Mouse (Mus musculus) regulatory T cell (primary cell): ENCODE measurements around the gene Gm20379.

Experiments
- in situ Hi-C: fragments of 300-600 bp; cut with MboI, MseI; formaldehyde crosslinking; loops from one replicate; pipeline ENCODE4 v1.15.1; 2025; ENCODE audit warnings: high pct_unique_total_duplicates

Gm20379 gene

DNA sequence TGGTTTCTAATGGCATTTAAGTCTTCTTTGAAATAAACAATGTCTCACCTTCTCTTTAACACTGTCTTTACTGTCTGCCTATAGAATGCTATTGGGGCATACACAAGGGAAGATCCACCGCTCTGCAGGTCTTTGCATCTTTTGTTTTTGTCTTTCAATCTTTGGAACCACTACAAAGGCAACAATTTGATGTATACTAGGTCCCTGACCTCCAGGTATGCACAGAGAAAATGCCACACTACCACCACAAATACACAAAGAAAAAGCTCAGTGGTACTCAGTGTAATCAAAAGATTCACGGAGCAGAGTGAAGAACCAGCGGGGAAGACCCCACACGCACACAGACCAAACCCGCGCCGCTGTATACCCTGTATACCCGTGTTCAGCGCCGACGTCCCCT is at the start of gene Gm20379:
Gene Gm20379 (plus strand): TSS at position 301 of the 400 bp plus-strand sequence.
- in situ Hi-C loops, result no loop called here

DNA sequence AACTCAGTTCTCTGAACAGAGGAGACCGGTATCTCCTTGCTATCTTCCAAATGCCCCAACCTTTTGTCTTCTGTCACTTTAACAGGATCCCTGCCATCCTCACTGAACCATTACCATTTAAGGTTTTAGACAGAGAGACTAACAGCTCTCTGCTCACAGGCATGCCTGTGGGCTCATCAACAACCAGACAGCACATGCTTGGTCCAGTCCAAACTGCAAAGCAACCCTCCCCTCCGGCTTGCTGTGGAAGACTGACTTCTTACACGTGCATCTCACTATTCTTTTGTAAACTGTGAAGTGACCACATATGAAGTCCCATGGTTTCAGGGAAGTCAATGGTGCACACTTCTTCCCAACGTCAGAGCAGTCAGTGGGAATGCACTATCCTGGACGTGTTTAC is 44.5 kb upstream of the Gm20379 start:
- in situ Hi-C loops, result loop anchor here (5.0 kb wide), 1 partner anchor 81 kb away; no protein-coding TSS in a partner anchor

DNA sequence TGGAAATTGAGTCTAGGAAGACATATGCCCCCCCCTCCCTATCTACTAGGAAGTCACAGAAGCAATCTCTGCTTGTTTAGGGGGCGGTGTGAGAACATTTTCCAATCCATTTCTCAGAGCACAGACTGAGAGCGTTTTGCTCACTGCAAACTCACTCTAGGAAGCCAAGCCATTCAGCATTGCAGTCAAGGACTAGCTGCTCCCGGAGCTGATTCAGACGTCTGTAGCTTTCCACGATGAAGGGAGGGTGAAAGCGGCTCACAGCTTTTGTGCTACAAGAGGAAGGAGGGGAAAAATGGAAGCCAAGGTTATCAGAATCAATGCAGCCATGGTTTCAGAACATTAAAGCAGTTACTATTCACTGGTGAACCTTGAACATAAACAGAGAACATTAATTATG is 42.2 kb upstream of the Gm20379 start:
- in situ Hi-C loops, result loop anchor here (5.0 kb wide), 1 partner anchor 79 kb away; no protein-coding TSS in a partner anchor

DNA sequence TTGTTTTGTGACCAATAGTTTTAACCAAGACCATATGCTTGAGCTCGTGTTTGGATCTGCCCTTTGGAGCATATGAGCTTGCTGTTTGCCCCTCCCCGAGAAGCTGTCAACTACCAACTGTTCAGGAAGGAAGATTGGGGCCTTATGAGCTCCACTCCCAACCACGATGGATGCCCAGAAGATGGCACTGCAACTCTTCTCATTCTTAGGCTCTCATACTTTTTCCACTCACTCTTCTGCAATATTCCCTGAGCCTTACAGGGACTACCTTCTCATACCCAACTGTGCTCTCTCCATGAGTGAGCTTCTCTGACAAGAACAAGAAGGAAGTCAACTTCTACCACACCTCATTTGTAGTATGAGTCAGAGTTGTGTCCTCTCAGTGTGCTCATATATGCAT is 38.7 kb upstream of the Gm20379 start:
- in situ Hi-C loops, result no loop called here

DNA sequence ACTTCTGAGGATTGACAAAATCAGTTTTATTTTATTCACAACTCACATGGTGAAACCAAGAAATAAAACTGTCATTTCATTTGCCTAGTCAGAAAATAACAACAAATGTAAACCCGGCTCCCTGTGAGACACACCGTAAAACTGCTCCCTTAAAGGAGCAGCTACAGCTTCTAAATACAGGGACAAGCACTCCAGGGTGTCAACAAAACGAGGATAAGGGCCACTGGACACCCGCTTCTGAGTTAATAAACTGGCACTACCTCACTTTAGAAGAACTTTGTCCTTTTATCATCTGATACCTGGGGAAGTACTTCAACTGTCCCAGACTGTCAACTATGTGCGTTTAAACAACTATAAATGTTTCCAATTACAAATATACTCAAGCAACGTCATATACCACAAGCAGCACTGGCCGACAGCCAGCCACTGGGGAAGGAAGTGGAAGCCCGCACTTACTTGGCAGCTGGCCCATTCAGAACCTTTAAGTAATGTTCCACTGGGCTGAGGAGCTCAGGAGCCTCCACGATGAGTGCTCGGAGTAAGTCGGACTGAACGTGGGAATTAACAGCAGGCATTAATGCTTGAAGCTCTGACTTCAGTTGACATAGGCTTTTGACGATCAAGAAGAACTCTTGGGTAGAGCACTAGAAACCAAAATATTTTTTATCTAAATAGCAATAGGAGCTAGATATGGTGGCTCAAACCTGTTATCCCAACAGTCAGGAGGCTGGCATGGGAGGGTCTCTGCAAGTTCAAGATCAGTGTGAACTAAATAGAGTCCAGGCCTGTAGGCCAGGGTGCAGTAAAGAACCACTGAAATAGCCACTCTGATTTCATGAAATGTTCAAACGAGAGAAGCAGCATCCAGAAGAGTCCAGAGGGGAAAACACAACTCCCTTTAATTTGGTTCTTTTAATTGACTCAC is 31.2 kb upstream of the Gm20379 start:
- in situ Hi-C loops, result no loop called here

DNA sequence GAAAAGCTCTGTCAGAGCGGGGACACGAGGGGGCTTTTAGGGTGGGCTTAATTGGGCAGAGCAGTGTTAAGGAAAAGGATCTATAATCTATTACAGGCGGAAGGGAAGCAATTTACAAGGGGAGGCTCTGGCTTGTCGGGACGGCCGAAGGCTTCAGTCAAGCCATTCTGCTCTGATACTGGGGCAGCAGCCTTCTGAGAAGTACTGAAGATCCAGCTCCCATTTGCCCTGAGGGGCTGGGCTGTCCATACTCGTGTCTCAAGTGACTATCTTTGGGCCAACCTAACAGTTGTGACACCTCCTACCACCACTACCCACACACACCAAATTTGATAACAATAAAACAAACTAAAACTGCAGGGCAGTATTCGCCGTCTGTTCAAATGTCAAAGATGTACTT is 30.5 kb upstream of the Gm20379 start:
- in situ Hi-C loops, result no loop called here

DNA sequence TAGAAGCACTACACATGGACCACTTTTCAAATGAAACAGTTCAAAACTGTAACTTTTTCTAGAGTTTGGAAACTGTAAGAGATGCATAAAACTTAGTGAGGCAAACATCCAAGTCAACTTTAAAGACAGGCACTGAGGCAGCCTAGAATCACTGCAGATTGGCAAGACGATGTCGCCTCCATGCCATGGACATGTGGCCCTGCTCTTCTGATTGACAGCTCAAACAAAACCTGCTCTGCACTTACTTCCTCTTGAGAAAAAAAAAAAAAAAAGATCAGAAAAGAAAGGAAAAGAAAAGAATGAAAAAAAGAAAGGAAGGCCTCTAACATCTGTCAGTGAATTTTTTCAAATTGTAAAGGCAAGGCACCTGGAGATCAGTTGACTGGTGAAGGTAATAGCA is 28.8 kb upstream of the Gm20379 start:
- in situ Hi-C loops, result no loop called here

DNA sequence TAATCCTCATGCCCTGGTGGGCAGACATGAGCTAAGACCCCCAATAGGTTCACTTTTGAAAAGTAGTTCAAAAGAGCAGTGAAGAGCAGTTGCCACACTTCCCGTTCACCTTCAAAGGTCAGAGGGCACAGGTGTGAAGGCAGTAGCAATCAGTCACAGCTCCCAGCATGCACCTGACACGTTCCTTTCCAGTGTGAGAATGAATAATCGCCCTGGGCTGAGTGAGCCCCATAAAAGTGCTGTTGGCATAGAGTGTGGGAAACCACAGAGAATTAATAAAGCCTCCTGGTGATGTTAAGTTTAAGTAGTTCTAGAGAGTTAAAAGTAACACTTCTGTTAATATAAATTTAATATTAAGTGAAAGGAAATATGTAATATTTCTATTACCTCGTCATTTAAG is 14.2 kb upstream of the Gm20379 start:
- in situ Hi-C loops, result no loop called here

DNA sequence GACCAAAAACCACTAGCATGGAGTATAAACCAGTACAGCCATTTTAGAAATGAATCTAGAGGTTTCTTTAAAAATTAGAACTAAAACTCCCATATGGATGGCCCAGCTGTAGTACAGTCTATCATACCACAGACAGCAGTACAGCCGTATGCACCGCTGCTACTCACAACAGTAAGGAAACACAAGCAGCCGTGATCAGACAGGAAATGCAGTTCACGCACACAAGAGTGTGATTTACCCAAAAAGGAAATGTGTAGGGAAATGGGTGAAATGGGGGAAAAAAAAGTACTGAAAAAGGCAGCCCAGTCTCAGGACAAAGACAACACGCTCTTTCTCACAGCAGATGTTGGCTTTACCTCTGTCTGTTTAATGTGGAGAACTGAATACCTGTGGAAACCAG is 11.9 kb upstream of the Gm20379 start:
- in situ Hi-C loops, result no loop called here

DNA sequence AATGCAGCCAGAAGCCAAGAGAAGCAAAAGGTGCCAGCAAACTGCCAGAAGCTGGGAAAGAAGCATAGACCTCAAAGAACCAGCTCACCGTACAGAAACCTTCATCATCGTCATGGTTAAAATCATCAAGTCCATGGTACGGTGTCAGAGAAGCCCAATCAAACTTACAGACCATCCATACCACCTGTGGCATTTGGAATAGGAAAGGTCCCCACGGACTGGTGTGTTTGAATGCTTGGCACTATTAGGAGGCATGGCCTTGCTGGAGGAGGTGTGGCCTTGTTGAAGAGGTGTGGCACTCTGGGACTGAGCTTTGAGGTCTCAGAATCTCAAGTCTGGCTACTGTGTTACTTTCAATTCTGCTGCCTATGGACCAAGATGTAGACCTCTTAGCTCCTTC is 9.3 kb upstream of the Gm20379 start:
- in situ Hi-C loops, result no loop called here

DNA sequence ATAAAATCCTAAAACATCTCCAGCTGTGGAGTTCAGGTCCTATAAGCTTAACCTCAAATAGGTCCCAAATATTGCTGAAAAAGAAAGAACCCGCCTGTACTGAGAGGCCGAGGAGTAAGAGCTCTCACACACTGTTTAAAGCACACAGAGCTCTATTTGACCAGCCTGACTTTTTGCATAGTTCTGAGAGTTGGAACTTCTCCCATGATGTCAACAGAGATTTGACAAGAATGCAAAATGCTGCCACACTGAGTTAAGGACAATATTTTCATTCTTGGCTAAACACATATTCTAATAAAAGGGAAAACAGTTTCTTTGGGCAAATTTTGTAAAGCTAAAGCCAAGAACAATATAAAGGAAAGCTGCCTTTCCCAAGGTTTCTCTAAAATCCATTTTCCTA is 8.8 kb upstream of the Gm20379 start:
- in situ Hi-C loops, result no loop called here

DNA sequence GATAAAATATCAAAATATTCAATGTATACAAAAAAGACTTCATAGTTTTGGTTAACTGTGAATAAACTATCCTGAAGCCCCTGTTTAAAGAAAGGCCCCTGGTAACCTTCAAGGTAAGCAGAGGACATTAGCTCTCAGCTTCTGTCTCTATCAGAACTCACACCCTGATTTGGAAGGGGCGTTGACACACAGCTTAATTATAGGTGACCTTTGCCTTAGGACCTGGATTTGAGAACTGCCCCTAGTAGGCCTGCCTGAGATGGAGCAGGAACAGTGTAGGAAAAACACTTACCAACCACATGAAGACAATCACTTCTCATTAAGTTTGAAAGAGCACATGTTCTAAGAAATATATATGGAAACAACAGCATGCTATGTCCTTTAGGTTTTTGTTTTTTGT is 6.3 kb upstream of the Gm20379 start:
- in situ Hi-C loops, result no loop called here

DNA sequence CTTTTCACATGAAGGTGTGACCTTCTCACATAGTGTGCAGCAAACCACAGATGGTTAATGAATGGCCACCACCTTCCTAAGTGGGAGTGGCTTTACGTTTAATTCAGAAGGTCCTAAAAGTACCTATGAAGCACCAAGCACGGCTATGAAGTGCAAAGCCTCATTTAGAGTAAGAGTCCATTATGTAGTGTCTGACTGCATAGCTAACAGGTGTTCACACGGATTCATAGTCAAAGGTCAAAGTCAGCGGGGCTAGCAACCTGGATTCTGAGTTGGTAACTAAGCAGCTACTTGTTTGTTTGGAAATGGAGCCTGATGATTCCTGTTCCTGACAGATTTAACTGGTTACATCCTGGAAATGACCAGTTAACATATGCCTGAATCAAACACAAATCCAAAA is 4.0 kb upstream of the Gm20379 start:
- in situ Hi-C loops, result no loop called here

DNA sequence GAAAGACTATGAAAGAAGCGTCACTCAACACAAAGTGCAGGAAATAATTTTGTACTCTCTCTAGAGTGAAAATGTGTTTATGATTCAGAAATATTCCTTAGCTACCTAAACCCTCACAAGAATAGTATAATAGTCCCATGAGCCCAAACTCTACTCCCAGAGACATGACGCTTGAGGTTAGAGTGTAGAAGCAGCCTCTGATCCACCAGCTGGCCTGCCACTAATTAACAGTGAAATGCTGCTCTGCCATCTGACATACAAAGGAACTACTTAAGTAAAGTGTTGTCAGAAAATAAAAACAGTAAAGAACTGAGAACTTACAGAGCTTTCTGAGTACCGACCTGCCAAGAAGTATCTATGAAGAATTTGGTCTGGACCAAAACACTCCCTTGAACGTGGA is 3.3 kb upstream of the Gm20379 start:
- in situ Hi-C loops, result no loop called here

DNA sequence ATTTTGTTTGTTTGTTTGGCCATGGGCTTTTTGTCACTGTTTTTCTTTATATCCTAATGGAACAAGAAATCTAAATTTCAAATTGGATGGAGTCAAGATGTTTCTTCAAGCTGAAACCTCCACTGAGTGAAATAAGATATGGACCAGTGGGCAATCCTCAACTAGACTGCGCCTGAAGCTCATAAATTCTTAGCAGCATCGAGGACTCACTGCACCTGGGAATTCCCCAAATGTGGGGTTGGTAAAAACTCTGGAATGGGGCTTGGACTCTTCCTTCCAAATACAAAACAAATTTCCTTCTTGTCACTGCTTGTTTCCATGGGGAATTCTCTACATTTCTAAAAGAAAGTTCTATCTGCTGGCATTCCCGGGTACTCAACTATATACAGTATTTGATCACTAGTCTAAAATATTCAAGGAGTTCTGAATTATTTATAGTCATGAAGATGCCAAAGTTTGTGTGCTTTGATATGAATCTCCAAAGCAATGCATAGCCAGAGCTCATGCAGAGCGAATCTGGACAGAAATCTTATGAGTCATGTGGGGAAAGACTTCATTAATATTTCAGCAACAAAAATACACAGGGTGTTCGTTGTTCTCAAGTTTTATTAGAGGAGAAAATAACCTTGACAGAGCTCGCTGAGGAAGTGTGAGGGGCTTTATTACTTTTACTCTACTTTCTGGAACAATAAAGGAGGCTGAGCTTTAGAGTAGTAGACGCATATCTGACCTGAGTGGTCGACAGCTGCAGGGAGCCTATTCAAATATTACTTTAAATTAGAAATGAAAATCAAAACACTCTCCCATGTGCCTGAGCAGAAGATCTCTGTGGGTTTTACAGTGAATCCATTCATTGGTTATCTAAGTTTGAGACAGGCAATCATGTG is 2.5 kb upstream of the Gm20379 start:
- in situ Hi-C loops, result no loop called here

DNA sequence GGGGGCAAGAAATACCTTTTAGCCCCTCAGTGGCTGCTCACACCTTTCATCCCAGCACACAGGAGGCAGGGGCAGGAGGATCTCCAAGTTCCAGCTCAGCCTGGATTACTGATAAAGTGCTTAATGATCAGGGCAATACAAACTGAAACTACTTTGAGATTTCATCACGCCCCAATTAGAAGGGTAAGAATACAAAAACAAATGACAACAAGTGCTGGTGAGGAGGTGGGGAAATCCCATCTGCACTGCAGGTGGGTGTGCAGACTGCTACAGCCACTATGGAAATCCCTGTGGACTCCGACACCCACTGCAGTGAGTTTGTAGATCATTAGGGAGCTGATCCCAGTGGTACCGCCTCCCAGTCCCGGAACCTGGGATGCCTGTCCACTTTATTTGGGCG is 1.5 kb upstream of the Gm20379 start:
- in situ Hi-C loops, result no loop called here

DNA sequence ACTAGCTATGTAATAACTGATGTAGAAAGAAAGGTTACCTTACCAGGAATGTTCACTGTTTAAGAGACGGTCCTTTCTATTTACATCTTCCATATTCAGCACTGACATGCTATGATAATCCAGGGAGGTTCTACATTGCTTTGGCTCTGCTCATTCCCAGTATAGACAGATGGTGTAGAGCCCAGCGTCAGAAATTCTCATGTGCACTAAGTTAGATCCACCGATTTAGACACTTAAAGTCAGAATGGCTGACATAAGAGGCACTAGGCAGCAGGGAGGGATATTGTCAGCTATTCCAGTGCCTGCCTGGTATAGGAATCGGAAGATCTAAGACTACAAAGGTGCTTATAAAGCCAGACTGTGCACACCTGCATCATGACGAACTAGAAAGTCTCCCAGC is 8.8 kb downstream of the Gm20379 start:
- in situ Hi-C loops, result no loop called here

DNA sequence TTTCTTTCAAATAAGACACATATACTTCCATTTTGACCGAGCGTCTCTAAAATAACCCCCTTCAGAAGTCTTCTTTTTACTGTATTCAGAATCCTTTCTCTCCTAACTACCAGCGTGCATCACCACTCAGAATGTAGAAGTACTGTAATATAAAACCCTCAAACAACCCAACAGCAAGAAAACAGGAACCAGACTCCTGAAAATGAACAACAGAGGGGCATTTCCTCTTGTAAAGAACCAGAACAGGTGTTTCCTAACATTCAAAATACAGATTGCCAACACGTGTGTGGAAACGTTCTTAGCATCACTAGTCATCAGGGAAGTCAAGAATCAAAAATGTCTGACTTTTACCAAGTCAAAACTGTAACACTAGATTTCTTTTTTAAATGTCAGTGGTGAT is 15.0 kb downstream of the Gm20379 start:
- in situ Hi-C loops, result no loop called here

DNA sequence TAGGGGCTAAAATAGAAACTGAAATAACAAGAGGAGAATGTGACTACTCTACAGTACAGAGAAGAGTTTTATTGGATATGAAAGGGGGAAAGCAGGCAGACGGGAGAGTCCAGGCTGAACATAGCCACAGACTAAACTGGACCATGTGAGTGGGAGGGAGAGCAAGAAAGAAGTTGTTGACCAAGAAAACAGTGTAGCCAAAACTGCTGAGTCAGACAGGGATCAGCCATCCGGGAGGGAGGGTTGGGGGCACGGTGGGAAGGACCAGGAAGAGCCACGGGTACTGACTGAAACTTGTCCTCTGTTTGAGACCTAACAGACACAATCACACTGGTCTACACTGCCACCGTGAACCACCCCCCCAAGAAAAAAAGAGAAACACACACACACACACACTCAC is 20.2 kb downstream of the Gm20379 start:
- in situ Hi-C loops, result loop anchor here (25.0 kb wide), 1 partner anchor 414 kb away; no protein-coding TSS in a partner anchor

DNA sequence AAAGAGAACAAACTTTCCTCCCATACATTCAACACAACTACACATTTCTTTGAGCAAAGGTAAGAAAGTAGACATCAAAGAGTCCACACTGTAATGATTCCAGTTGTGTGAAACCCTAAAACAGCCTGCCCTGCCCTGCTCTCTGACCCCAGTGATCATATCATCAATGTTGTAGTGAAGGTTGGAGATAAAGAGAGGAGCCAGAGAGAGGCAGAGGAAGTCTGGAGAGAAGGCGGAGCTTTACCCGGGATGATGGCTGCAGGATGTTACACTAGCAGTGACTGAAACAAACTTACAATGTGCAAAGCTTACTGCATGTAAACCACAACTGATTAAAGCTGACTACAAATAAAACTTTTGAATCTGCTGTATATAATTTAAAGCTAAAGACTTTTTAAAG is 22.2 kb downstream of the Gm20379 start:
- in situ Hi-C loops, result loop anchor here (25.0 kb wide), 1 partner anchor 416 kb away; no protein-coding TSS in a partner anchor

DNA sequence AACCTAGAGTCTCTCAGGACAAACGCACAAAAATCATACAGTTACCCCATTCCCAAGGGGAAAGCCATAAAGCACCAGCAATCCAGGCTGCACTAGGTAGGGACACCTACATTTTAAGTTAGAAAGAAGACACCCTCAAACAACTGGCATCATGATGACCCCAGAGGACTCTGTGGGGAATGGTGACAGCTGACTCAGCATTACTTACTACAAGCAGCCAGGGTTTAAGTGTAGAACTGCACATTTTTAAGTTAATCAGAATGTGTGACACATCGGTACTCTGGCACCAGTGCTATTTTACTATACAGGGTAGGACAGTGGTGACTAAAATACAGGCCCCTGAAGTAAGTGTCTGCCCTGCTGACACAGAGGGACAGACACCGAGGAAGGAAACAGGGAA is 24.8 kb downstream of the Gm20379 start:
- in situ Hi-C loops, result loop anchor here (25.0 kb wide), 1 partner anchor 418 kb away; no protein-coding TSS in a partner anchor
